Mouse (Mus musculus) olfactory bulb, adult 2 months (tissue): ENCODE data around the gene 1600002K03Rik.

Experiments used
- CTCF ChIP-seq: fragments of 200-500 bp; IDR thresholded peaks from 2 replicates; pipeline ENCODE4 v1.5.1; 2012; ENCODE audit warnings: low read depth, mild to moderate bottlenecking, low read length, moderate library complexity; ENCODE audit not compliant: insufficient read depth
- POLR2A ChIP-seq: fragments of 200-500 bp; IDR thresholded peaks from 2 replicates; pipeline ENCODE4 v1.6.1; 2012; ENCODE audit warnings: mild to moderate bottlenecking, low read depth, low read length, moderate library complexity; ENCODE audit not compliant: insufficient read depth

GRCm38 (mm10) chr10:80152873-80153260 lies 19.9 kb upstream of the 1600002K03Rik start:
- TF ChIP-seq POLR2A (no peak), CTCF (no peak)
